Mouse (Mus musculus) heart, adult 8-10 months (tissue): ENCODE measurements at regions not wholly inside any gene's neighbourhood (a gene's known extent, or its start where the extent isn't known, plus 50 kb on each side); places are given as distances from the start of the nearest gene placed in this dataset.

Experiments
- DNase-seq: peaks from one replicate; pipeline ENCODE4 v3.0.0; 2022; ENCODE audit warnings: low spot score

DNA sequence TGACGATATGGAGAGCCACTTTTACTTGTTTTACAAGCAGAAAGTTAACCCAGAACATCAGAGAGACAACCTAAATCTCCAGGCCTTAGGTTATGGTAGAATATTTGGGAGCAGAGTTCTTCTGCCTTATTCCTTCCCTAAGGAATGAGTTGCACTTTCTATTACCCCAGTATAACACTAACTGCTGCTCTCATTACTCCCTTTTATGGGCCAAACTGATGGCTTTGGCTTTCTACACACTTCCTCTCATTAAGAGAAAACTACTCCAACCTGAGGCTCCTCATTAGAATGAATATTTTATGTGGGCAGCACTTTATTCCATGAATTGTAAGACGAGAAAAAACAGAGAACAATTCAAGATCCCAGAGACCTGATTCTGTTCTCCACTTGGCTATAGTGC is 289.0 kb upstream of the Tnc start:
- no peak for DNase-seq

DNA sequence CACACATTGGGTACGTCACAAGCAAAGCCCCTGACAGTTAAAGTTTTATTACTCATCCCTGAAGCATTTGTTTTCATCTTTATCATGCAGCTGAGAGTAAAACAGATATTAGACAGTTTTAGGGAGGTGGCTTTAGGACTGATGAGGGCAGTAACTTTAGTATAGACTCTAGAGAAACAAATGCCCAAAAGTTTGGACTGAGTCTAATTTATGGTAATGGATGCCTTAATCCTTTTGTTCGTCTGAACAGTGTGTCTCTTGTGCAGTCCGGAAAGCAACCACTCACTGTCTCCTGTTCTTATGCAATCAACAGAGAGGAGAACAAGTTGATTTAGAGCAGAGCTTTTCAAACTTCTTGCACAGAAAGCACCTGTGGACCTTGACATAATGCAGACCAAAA is 283.4 kb upstream of the Tnc start:
- no peak for DNase-seq

DNA sequence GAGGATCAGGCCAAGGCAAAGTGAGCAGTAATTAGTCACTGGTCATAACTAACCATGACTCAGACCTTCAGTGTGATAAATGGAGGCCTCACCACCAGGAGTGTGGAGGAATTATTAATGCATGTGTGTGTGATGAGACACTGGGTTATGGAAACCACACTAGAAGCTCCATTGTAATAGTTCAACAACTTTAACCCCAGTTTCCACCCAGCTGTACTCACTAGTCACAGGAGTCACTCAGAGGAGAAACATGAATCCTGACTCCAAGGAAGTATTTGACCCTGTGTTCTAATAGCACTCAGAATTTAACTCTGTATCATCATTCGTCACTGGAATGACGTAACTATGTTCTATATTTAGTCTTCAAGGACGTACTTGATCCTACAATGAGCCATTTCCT is 277.6 kb upstream of the Tnc start:
- DNase-seq: no peak

DNA sequence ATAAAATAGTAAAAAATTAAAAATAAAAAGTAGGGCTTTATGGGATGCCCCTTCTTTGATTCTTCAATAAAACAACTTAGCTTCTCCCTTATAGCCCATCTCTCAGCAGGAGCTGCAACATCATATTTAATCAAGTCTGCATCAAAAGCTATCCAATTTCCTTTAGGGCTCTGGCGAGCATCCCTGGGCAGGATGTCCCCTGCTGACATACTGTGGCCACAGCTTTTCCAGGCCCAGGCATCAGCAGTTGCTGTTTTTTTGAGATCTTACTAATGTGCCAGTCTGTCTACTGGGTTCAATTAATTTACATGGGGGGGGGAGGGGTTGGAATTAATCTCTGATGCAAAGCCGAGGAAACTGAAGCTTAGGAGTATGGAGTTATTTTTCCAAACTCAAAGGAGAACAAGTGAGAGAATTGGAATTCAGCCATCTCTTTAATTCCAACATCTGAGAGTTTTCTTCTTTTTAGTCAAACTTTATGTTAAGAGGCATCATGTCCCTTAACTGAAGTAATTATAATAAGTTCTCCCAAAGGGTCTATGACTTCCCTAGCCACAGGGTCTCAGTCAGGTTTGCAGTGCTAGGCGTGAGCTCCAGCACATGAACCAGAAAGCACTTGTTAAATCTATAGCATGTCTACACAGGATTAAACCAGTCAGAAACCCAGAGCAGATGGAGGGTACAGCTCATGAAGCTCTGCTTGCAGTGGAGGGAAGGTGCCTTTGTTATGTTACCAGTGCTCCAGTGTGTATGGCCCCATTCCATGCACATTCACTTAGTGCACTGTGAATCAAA is 269.9 kb upstream of the Tnc start:
- DNase-seq: no peak

DNA sequence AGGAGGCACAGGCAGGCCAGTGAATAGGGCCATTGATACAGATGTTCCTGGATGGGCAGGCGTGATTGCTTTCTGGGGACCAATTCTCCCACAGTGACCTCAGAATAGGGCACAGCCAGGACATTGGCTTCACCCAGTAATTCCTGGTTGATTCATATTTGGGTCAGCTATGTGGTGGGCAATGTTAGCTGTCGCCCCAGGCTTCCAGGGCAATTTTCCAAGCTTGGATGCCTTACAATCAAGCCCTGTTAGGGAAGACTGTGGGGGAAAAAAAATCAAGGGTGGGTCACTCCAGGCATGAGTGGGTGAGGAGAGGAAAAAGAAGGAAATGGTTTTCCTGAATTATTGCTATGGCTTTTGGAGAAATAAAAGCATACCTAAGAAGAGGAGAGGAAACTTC is 250.1 kb upstream of the Tnc start:
- DNase-seq: no peak

DNA sequence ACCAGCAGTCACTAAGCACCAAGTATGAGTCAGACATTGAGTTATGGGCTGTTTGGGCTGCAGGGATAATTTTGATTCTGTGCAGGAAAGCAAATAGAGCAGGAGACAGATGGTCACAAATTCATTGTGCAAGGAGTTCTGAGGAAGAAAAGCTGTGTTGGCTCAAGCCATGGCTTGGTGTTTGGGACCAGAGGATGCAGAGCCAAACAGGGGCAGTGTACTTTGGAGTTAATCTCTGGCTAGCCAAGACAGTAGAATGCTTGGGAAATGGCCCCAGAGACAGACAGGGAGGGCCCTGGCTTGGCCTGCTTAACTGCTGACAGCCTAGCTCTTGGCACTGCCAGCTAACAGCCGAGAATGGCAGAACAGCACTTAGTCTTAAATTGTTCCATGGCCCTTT is 235.7 kb upstream of the Tnc start:
- DNase-seq: peak; percentile 11

DNA sequence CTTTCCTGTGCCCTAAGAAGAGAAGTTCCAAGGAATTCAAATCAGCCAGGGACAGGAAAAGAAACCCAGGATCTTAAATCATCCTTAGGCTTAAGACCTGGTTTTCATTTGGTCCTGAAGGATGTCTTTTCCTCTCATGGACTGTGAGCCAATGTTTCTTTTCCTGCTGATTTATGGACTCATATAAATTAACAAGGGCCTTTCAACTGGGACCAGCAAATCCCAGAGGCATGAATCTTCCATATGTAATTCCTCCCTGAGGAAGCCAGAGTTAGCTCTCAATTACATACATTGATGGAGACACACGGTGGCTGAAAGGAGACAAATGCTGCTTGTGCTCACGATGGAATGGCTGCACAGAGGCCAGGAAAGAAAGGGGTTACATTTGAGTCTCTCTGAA is 230.2 kb upstream of the Tnc start:
- DNase-seq: no peak

DNA sequence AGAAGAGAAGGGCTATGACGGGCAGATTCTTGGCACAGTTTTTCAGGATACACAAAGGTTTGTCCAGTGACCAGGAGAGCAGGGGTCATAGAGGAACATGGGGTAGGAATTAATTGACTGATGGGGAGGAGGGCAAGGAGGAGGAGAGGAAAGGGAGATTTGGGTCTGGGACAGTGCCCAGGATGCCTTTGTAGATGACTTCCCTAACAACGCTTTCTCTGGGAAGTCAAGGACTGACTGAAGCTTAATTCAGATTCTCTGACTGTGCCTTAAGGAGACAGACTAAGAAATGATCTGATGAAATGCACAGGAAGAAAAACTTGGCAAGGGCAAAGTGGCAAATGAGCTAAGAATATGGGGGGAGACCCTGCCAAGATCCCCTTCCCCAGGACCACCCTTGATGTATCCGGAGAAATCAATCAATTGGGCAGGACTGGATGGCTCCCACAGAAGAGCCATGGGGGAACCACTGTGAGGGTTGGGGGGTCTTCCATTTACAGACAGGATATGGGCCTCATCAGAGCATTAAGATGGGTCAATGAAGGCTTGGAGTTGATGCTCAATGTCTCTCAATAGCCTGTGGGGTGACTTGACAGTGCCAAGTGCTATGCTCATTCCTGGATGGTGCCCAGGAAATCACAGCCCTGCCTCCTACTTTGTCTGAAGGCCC is 227.6 kb upstream of the Tnc start:
- DNase-seq: no peak

DNA sequence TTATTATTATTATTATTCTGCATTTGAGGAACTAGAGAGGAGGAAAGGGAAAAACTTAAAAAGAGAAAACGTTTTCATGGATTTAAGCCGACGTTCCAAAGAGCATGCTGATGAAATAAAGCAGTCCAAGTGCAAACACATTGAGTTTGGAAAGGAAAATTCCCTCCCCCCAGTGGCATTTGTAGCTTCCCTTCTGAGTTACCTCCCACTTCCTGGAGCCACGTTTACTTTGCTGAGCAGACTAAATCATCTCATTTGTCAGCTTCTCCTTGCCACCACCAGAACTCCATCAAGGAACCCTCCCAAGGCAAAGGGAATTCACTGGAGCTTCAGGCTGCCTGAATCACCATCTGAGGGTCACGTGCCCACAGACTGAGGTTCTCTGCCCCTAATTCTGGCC is 223.0 kb upstream of the Tnc start:
- DNase-seq: no peak

DNA sequence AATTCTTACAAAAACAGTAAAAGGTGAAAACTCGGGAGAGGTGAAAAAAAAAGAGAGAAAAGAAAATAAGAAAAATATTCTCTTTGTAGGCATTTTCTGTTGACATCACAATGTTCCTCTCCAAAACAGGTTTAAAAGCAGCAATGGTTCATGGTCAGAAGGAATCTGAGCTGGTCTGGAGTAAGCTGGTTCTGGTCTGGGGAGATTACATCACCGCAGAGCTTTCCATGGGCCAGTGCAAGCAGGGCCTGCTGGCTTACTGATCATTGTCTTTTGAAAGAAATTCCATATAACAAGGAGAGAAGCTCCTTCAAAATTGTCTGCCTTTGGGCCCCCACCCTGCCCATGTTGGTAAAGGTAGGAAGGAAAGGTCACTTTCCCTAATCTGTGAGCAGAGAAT is 222.3 kb upstream of the Tnc start:
- no peak for DNase-seq

DNA sequence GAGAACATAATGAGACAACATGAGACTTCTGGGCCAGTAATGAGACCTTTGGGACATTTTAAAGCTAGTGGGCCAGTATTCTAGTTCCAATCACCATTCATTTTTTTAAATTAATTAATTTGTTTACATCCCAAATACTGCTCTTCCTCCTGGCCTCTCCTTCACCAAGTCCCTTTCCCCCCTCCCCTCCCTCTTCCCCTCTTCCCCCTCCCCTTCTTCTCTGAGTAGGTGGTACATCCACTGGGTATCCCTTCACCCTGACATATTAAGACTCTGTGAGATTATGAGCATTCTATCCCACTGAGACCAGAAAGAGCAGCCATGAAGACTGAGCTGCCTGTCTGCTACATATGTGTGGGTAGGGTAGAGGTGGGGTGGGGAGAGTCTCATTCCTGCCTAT is 213.7 kb upstream of the Tnc start:
- no peak for DNase-seq

DNA sequence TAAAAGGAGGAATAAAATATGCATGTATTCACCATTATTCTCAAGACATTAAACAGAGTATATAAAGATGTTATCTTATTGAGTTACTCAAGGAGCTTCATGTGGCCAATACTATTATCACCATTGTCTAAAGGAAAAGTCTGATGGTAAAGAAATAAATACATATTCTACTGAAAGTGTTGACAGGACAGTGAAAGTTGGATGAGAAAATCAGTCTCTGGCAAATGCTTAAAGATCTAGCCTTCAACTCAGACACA is 213.3 kb upstream of the Tnc start:
- DNase-seq: no peak

DNA sequence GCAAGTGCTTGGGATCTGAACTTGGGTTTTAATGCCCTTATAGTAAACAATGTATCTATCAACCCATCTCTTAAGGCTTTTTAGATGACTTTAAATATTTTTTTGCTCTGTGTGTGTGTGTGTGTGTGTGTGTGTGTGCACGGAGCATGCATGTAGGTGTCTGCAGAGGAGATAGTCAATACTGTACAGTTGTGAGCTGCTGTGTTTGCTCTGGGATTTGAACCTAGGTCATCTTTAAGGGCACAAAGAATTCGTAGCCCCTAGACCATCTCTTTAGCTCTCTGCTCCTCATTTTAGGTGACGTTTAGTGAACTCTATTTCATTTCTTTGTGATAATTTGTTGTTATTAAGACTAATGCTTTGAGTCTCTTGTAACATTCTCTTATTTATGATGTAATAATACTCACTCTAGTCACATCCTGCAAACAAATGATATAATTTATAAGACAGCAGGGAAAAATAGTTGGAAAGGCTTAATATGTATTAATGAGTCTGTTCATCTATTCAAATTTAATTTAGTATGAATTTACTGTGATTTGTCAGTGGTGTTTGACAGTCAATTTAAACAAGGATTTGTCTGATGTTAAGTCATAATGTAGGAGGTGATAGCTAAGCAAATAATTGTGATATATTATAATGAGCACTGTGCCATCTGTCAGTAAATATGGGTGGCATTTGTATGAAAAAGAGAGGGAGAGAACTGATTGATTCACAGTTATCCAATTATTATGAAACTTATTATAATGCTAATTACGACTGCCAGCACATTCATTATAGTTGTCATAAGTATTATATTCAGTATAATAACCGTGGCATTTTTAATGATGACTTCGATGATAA is 212.8 kb upstream of the Tnc start:
- DNase-seq: no peak

DNA sequence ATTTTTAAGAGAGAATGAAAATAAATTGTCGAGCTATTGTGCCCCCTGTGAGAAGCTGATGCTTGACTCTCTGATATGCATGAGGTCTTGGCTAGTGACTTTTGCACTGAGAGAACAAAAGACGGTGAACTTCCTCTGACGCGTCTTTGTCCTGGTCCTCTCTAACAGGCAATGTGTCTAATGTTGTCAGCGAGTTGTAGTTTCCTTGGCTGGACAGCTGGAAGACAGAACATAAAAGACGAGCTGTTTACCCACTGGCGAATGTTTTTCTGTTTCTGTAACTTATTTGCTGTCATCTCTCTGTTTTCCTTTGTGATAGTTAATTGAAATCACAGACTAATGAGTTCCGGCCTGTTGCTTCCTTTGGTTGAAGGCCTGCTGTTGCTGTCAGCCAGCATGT is 208.4 kb upstream of the Tnc start:
- DNase-seq: no peak

DNA sequence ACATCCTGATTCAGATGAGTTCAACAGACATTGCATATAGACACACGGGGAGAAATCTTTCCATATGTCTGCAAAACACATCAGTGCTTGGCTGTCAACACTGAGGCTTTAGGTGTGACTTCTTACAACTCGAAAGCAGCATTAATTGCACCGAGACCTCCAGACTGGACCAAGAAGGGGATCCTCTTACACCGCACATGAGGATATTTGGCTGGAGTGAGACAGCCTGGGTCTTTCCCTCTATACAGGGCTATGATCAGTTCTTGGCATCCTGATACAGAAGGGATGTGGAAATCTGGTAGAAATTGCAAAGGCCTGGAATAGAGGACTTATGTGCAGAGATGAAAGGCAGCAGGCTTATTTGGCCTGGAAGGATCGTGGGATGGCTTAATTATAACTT is 203.9 kb upstream of the Tnc start:
- no peak for DNase-seq

DNA sequence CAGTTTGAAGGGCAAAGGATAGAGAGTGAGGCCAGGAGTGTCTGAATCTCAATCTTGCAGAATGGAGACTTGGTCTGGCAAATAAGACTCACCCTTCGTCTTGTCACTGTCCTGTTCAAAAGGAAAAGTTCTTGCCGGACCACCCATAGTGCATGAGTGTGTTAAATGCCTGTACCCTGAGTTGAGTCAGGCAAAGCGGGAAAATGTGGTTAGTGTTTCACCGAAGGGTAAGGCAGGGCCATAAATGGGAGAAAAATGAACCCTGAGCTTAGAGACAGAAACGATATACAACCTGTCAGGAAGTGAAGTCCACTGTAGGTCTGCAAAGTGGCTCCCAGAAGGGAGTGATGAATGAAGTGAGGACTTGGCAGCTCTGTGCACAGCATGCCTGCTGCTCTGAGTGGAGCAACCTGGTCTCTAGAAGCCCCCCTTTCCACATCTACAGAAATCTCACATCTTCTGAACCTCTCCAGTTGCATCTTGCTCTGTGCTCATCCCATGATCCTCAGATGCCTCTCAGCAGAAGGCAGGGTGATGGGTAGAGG is 191.5 kb upstream of the Tnc start:
- no peak for DNase-seq

DNA sequence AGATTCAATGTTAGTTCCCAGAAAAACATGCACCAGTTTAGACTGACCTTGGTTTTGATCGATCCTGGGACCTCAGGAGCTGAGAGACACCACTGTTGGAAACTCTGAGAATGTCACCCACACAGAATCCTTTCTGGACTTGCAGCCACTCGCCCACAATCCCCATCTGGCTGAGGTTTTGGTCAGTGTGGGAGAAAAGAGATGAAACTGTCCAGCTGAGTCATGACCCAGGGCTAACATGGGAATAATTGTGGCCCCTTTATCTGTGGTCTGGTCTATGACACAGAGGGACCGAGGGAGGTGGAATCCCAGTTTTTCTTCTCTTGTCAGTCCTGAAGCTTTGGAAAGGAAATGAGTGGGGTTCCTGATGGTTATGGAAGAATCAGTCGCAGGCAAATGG is 188.7 kb upstream of the Tnc start:
- no peak for DNase-seq

DNA sequence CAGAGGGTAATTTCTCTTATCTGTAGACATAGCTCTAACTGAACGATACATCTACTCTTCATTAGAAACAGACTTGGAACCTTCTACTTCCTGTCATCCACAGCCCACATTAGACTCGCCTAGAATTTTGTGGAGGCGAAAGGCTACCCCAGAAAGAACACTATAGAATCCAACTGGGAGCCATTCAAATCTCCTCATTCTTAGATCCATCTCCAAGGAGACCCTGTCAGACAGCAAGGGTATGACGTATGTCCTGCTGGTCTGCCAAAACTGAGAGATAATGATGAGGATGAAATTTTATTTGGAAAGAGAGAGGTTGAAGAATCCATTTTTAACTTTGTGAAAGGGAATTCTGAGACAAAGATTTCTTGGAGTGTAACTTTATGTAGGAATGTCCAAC is 185.3 kb upstream of the Tnc start:
- no peak for DNase-seq

DNA sequence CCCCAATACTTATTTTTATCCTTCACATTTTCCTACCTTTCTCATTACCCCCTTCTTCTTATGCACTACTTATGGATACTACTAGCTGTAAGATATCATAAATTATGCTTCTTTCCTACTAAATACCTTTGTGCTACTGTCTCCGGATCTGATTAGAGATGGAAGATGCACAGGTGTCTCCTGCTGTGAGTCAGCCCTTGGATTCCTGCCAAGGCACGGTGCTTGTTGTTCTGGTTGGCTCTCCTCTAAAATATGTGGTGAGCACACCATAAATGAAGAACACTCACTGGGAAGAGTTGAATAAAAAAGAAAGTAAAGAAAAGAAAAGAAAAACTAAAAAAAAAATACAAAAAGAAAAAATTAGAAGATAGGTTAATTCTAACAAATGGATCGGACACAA is 181.5 kb upstream of the Tnc start:
- no peak for DNase-seq

DNA sequence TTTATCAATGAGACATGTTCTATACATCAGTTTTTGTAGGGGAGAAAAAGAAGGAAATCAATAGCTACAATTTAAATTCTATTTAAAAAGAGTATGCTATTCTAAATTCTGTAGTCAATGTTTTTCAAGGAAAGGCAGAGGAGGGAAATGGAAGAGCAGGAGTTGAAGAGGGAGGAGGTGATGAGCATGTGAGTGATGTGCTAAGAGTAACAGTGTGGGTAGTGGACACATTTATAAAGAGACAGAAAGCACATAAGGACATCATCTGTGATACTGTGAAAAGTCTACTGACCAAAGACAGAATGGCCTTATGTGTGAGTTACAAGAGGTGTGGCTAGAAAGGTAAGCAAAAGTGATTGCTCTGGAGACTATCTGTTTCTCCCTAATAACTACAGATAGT is 179.8 kb upstream of the Tnc start:
- DNase-seq: no peak

DNA sequence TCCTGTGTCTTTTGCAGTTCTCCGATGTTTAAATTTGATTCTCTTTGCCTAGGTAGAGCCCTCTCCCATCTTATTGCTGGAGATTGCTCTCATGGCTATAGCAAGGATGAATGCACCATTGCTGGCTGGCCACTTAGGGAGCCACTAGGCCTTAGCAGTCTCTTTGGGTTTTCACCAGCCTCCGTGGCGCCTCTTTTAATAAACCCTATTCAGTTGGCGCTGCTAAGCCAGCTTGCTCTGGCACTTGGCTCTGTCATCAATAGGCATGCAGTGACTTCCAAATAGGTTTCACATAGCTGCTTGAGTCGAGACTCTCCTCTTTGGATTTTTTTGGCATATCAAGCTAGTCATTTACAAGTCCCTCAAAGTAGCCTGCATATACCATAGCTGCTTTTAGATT is 178.1 kb upstream of the Tnc start:
- DNase-seq: no peak

DNA sequence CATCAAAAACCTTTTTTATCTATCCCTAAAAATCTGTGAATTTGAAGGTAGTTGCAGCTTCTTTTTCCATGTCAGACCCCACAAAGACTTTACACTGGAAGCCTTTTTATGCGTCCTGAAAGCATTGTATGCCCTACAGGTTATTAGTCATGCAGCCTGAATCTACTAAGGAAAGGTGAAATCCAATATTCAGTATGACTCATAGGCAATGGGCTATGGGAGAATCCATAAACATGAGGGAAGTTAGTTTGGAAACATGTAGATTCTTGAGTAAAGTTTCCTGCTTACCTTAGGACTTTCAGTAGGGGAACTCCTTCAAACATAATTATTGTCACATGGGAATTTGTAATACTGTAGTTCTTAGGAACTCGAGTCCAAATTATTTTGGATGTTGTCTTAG is 173.0 kb upstream of the Tnc start:
- no peak for DNase-seq
